Mouse (Mus musculus): ENCODE measurements around the gene Fam193b.

DNA sequence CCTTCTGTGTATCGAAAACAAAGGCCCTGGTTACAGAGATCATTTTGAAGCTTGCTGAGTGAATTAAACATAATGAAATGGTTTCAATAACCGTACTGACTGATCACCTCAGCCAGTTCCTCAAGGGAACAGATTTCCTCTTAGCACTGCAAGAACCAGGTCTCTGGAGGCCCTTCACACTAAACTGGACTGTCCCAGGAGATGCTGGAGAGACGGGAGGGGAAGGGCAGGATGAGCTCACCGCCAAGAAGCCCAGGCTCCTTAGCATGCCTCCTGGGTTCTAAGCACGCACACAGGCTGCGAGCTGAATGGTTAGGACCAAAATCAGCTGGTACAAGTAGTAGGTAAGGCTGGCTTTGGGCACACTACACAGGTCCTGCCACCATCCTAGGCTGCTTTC lies 3.9 kb downstream of the Fam193b start:
- TF ChIP-seq CTCF (IDR thresholded peaks at IDR 0.05; ENCODE audit: low read depth) (no peak), EP300 (IDR thresholded peaks at IDR 0.05; ENCODE audit: low read depth) (no peak)
